Mouse (Mus musculus): ENCODE measurements around the gene Mocs1.

The Mocs1 gene

DNA sequence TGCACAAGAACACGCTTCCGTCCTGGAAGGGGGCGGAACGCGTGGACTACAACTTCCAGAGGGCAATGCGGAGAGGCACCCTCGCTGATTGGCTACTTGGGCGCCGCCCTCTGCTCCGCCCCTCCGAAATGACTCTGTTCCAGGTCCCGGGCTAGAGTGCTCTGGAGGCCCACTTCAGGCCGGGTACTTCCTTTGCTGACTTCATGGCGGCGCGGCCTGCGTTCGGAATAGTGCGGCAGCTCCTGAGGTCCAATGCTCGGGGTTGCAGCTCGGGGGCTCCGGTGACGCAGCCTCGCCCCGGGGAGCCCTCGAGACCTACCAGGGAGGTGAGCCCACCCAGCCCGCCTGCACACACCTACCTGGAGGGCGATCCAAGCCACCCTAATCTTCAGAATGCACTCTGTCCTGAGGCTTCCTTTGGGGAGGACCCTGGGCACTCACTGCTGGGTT is at the start of gene Mocs1:
Gene Mocs1, plus strand, starts transcription at position 124 of the 450 bp plus-strand sequence.
- peak; percentile 89 for DNase-seq (ENCODE audit: low read depth, low spot score)

DNA sequence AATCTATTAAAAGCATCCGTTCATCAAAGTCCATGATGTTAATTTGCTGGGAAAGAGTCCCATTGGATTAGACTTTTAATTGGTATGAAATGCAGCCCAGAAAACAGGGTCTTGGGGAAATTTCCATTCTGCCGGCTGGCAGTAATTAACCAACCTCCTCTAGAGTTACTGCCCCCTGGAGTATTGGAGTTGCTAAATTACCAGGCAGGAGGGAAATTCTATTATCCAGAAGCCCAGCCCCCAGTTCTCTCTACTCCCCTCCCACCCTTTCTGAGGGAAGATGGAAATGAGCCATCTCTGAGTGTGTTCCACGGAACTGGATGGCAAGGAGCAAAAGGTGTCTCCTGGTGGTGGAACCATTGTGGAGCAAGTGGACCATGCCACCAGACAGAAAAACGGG is 48.5 kb upstream of the Mocs1 start:
- DNase-seq (ENCODE audit: low read depth, low spot score): no peak

DNA sequence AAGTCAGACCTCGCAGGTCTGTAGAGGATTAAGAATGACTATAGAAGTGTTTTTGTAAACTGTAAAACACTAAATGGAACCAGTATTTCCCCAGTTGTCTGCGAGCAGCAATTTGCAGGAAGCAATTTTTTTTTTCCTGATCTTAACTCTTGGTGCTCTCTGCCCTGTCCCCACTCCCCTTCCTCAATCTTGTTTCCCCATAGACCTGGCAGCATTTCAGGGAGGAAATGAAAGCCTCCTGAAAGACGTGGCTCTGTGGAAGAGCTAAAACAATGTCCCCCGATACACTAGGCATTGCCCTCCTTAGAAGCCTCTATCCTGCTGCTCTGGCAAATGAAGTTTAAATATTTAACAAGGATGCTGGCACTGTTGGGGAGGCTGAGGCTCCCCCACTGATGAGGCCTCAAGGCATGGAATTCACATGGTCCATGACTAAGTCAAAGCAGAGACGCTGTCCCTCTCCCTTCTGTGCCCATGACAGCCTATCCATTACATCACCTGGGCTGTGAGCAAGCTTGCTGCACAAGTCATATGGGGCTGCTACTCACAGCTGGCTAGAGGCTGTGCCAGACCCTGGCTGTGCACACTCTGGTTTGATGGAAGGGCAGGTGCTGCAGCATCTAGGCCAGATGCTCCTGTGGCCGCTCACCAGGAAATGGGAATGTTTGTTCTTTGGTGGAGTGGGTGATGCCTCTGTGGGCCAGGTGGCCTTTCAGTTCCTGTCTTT is 43.8 kb upstream of the Mocs1 start:
- no peak for DNase-seq (ENCODE audit: low read depth, low spot score)

DNA sequence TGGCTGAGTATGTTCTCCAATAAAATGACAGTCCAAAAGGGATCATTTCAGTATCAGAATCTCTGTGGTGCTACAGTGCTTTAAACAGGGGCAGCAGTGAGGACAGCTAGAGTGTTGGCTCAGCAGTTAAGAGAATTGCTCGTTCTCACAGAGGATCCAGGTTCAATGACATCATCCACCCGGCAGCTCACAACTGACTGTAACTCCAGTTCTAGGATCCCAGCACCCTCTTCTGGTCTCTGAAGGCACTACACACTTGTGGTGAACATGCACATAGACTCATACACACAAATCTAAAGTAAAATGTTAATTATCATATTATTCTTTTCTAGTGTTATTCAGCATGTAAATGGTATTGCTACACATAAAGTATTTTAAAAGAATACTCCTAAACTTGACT is 40.4 kb upstream of the Mocs1 start:
- no peak for DNase-seq (ENCODE audit: low read depth, low spot score)

DNA sequence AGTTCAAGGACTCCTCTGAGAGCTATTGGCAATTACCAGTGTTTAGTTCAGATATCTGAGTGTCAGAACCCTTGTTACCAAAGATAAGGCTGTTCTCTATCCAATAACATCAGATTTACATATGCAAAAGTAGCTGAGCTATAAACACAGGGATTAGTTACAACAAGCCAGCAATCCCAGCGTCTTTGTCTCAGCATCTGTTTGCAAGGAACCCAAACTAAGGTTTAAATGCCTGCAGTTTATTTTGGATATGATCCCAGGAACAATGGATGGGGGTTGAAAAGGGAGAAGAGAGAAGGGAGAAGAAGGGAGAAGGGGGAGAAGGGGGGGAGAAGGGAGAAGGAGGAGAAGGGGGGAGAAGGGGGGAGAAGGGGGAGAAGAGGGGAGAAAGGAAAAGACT is 35.4 kb upstream of the Mocs1 start:
- no peak for DNase-seq (ENCODE audit: low read depth, low spot score)

DNA sequence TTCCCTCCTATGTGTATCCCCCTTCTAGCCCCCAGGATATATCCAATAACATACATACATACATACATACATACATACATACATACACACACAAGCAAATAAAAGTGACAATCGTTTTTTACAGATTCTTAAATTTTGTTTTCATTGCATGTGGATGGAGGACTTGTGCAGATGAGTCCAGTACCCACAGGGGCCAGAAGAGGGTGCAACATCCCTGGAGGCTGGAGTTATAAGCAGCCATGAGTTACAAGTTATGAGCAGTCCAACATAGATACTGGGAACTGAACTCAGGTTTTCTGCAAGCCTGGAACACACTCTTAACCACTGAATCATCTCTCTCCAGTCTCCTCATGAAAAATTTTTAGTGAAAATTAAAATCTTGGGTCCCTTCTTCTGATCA is 33.3 kb upstream of the Mocs1 start:
- DNase-seq (ENCODE audit: low read depth, low spot score): no peak

DNA sequence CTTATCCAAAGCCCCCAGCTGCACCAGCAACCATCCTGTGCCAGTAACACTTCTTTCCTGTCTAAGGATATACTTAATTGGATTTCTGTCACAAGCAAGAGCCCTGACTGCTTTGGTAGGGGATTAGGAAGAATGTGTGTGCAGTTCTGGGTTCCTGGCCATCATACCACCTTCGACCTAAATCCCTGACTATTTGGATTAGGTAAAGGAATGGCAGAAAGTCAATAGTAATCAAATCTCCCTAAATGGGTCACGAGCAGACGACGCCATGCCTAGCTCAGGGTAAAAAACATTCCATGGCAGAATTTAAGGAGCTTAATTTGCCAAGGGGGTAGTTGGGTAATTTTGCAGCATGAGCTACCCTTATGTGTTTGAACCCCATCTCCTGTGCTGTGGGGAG is 28.6 kb upstream of the Mocs1 start:
- no peak for DNase-seq (ENCODE audit: low read depth, low spot score)

DNA sequence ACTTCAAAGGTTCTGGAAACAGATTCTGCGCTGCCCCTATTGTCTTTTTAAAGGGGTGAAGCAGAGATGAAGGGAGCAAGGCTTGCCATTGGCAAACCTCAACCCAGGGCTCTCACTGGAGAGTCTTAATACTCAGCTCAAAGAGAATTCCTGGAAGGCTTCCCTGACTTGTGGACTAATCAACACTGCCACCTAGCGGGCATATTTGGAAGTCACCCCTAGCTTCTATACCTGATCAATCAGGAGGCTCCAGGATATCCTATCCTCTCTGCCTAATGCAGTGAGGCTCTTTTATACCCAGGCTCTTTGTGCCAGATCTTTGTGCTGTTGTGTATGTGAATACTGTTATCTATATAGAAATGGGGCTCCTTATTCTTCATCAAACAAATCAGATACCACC is 28.0 kb upstream of the Mocs1 start:
- DNase-seq (ENCODE audit: low read depth, low spot score): peak; percentile 51

DNA sequence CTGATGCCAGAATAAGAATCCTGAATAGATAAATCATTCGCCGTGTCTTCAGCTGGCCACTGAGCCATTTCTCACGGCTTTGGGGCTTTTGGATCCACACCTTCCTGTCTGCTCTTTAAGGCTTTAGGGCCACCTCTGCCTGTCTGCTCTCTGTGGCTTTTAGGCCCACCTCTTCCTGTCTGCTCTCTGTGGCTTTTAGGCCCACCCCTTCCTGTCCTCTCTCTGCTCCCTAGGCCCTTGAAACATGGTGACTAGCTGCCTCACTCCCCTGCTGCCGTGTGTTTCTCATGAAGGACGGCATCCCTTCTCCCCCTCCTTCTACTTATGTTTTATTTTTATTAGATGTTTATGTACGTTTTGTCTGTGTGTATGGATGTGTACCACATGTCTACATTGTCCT is 25.0 kb upstream of the Mocs1 start:
- no peak for DNase-seq (ENCODE audit: low read depth, low spot score)

DNA sequence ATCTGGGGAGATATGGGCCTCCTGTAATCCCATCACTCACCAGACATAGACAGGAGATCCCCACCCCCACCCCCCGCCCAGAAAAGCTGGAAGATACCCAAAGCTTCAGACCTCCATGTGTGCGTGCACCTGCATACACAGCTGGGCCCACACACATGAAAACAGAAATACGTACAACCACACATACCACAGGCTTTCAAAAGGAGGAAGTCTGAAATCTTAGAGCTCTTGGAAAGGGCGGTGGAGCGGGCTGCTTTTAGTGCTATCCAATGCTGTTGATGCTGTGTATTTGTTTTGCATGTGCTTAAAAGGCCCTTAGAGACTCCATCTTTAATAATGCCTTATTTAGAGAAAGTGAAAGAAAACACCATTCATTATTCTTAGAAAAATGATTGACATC is 22.2 kb upstream of the Mocs1 start:
- no peak for DNase-seq (ENCODE audit: low read depth, low spot score)

DNA sequence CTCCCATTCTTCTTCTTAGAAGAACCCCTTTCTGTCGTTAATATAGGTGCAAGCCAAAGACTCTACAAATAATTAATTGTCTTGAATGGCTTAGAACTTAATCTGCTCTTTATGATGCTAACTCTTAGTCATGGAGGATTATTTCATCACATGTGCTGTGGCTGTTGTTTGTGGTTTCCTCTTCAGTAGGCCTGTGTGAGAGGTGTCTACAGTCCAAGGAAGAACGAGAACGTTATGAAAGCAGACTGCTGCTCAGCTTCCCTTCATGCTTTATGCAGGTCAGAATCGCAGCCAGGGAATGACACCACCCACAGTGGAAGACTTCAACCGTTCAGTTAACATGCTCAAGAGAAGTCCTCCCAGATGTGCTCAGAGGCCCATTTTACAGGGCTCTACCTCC is 15.2 kb upstream of the Mocs1 start:
- DNase-seq (ENCODE audit: low read depth, low spot score): no peak

DNA sequence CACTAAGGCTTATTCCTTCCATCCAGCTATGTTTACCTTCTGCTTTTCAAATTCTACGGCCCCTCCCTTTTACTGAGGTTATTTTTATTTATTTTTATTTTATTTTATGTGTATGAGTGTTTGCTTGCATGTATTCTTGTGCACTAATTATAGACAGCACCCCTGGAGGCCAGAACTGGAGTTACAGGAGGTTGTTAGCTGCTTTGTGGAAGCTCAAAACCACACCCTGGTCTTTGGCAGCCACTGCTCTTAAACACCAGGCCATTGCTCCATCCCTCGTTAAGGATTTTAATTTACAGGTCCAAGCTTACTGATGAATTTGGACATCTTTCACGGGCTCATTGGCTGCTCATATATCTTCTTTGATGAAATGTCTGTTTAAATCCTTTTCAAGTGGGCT is 14.6 kb upstream of the Mocs1 start:
- no peak for DNase-seq (ENCODE audit: low read depth, low spot score)

DNA sequence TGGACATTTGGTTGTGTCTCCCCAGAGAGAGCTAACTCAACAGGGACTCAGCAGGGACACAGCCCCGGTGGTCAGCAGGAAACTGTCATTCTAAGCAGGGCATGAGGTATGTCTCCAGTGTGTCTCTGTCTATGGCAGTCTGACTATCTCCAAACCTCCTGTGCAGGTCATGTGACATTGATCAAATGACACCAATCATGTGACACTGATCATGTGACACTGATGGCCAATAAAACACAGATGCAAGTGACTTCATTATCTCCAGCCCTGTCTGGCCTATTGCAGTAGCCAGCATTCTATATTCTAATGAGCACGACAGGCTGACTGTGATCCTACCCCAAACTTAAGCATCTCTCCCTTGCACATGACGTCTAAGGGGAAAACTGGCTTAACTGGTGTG is 11.9 kb upstream of the Mocs1 start:
- no peak for DNase-seq (ENCODE audit: low read depth, low spot score)

DNA sequence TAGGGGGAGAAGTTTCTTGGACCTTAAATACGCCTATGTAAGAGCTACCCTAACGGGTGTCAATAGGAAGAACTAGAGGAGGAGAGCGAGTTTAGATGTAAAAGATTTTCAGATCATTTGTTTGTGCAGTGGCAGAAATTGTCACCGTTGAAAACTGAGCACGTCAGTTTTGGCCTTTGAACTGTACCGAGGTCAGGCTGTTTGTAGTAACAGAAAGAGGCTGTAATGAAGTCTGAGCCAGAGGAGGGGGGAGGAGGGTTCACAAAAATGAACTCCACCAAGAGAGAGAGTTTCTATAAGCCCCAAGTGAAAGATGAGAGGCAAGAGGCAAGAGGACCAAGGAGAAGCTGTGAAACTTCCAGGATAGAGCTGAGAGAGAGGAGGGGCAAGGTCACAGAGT is 8.3 kb upstream of the Mocs1 start:
- no peak for DNase-seq (ENCODE audit: low read depth, low spot score)

DNA sequence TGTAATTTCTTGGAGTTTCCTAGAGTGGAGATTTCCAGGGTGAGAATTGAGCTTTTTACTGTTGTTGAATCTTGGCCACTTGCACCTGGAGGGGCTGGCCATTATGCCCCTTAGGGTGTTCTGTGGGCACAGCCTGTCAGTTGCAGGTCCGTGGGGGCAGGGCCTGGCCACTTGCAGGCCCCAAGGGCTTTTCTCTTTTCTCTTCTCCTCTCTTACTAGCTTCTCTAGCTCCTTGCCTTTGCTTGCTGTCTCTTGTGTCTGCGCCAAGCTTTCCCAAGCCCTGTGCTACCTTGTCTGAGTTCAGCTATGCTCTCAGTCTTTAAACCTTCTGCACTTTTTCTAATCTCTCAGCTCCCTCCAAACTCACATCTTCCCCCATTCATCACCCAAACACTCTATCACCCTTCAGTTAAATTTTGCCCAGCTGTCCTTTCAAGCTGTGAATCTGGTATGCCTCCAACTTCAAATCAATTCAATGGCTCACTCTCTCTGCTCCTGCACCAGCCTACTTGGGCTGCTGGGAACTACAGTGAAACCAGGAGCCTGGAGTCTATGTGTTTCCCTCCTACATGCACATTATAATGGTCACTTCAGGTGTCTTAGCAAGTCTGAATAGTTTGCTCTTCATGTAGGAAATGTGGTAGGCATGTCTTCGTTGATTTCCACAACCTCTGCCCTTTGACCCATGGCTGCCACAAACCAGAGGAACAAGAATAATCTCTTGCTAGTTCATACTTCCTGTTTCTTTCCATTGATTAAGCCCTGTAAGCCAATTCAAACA is 5.7 kb upstream of the Mocs1 start:
- DNase-seq (ENCODE audit: low read depth, low spot score): no peak

DNA sequence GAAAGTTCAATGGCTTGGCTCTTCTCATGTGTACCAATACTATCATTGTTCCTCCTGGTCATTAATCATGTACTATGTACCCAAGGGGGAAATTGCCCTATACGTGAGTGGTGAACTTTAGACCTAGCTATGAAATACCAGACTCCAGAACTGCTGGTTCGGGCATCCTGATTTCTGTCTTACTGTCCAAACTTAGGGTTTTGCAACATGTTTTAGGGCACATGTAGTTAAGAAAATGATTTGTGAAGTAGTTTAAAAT is 5.2 kb upstream of the Mocs1 start:
- DNase-seq (ENCODE audit: low read depth, low spot score): no peak

DNA sequence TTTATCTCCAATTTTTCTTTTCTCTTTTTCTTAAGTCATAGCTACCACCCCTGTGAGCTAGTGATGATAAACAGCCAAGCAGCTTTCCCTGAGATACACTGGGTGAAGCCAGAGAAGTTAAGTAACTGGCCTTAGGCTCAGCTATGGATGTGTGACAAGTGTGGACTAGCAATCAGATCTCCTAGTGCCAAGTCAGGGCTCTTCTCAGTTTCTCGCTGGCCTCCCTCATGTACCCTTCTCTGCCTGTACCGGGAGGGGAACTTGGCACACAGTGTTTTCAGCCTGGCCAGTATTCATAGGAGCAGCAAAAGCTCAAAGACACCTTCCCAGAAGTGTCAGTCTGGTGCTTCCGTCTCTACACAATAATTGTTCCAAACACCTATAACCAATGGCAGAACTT is 4.3 kb upstream of the Mocs1 start:
- no peak for DNase-seq (ENCODE audit: low read depth, low spot score)

DNA sequence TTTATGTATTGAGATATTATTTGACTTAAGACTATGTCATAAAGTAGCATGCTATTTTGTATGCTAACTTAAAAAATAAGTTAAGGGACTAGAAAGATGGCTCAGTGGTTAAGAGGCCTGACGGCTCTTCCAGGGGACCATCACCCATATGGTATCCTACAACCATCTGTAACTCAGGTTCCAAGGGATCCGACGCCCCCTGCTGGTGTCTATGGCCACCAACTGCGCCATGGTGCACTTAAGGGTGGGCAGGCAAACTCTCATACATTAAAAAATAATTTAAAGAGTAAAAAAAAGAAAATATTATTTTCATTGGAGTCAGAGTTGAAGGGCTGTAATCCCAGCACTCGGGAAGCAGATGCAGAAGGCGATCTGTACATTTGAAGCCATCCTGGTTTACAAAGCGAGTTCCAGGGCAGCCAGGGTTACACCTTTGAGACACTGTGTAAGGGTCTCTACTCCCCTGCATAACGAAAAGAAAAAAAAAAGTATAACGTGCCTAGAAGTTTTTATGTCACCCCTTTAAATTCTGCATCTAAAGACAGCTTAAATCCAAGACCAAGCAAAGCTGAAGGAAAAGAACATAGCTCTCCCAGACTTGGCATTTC is 427 bp upstream of the Mocs1 start:
- no peak for DNase-seq (ENCODE audit: low read depth, low spot score)

DNA sequence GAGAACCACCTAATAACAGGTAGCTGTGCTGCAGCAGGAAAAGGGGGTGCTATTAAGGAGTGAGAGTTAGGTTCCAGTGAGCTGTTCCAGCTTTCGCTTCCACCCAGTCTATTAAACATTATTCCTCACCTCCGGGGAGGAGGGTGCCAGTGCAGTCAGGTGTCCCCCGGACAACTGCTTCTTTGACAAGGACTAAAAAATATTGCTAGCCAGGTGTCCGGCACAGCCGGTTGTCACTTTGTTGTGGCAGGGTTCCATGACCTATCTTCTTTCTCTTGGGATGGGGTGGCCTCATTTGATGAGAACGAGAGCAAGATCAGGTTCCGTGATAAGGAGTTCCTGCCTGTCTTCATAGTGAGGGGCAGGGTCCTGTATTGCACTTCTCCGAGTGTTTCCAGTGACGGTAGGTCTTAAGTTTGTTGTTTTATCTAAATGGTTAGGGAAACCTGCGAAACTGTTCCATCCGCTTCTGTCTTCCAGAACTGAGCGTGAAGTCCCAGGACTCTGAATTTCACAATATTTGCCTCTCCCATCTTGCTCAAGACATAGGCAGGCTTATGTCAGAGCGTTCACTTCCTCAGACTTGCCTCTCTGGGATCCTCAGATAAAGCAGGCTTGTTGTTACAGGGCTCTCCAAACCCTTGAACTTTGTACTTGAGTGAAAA is 721 bp downstream of the Mocs1 start:
- no peak for DNase-seq (ENCODE audit: low read depth, low spot score)

DNA sequence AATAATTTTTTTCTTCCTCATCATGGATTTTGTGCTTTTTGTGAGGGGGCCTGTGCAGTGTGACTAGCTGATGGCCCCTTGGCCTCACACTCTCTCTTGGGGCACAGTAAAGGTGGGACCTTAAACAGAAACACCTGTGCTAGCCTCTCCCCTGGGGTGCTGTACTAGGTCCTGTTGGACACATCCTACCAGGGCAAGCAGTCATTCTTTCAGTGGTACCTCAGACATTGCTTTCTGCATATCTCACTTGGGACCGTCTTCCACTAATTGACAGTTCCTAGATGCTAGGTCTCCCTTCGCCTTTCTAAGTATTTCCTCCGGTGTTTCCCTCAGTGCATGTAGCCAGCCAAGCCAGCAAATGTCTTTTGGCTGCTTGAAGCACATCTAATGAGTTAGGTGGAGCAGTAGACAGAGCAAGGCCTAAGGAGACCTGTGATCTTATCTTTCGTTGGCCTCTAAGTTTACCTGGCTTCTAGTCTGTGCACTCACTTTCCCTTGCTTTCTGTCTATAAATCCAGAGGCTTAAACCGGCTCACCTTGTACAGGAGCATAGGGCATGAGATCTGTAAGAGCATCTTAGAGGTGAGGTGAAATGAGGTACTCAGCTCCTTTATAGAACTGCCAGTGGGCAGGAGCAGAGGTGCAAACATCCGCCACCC is 1.4 kb downstream of the Mocs1 start:
- DNase-seq (ENCODE audit: low read depth, low spot score): no peak

DNA sequence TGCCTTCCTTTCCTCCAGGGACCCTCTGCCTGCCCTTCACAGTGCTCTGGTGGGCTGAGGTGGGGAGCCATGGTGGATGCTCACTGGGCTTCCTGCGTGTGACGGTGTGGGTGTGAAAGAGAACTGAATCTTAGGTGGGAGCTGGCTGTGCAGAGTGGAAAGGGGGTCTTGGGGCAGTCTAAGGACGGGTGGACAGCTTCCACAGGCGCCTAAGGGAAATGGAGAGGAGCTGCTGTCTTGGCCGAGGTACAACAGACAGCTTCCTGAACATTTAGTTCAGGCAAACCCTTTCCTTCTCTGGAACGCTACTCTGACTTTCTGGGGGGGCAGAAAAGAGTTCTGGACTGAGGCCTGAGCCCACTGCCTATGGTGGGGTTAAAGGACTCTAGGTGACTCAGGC is 2.0 kb downstream of the Mocs1 start:
- DNase-seq (ENCODE audit: low read depth, low spot score): no peak

DNA sequence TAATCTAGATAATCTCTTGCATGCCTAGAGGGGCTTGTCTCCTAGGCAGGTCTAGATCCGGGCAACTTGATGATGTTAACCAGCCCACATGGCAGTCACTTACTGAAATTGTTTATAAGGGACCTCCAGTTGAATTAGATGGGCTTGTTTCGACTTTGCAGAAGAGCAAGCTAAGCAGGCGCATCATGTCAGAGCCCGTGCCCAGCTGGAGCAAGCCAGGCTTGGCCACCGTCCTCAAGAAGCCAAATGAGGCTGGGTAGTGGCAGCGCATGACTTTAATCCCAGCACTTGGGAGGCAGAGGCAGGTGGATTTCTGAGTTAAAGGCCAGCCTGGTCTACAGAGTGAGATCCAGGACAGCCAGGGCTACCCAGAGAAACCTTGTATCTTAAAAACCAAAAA is 3.0 kb downstream of the Mocs1 start:
- DNase-seq (ENCODE audit: low read depth, low spot score): no peak

Measured in telencephalon, adult 2 months (tissue).